Mouse (Mus musculus): Measurements from ENCODE around the gene Fam81a. TPM values are rescaled to one million over a fixed set of nuclear protein-coding genes. Genes with fewer than 3 reads are reported as not detected.

Fam81a gene
- total RNA-seq (2021): 100 to 1,000 TPM; 194 to 203 TPM
- long read RNA-seq, experiment 1, transcript Fam81a-201 (9 exons, 3,703 nt): major isoform, 110 of 162 reads
- long read RNA-seq, experiment 1, partial matches to known transcripts: 4 of 162 reads
- long read RNA-seq, experiment 1, other reads (novel, unspliced or antisense): 48 of 162 reads
- long read RNA-seq, experiment 2, transcript Fam81a-201 (9 exons, 3,703 nt): major isoform, 99 of 148 reads
- long read RNA-seq, experiment 2, partial matches to known transcripts: 6 of 148 reads
- long read RNA-seq, experiment 2, other reads (novel, unspliced or antisense): 43 of 148 reads

GRCm38 (mm10) chr9:70142460-70142859, at the start of gene Fam81a:
Gene Fam81a (minus strand): TSS chr9:70142560.
- no peak for DNase-seq (ENCODE audit: low spot score in 2 of 2)
- intact Hi-C loops (cut with DNase I): loop anchor here (5.0 kb wide), 1 partner anchor 65 kb away; the partner anchor contains the start of gene Myo1e

- DNase-seq (ENCODE audit: low spot score in 2 of 2): no peak
- intact Hi-C loops (cut with DNase I): no loop called here
Observed at GRCm38 (mm10) chr9:70182639-70183038, 40.3 kb upstream of the Fam81a start.

GRCm38 (mm10) chr9:70181719-70182118, 39.4 kb upstream of the Fam81a start:
- no peak for DNase-seq (ENCODE audit: low spot score in 2 of 2)
- intact Hi-C loops (cut with DNase I): no loop called here

GRCm38 (mm10) chr9:70176291-70176690, 33.9 kb upstream of the Fam81a start:
- intact Hi-C loops (cut with DNase I): no loop called here
- no peak for DNase-seq (ENCODE audit: low spot score in 2 of 2)

GRCm38 (mm10) chr9:70174896-70175295, 32.5 kb upstream of the Fam81a start:
- intact Hi-C loops (cut with DNase I): no loop called here
- no peak for DNase-seq (ENCODE audit: low spot score in 2 of 2)

GRCm38 (mm10) chr9:70174291-70174848, 32.0 kb upstream of the Fam81a start:
- intact Hi-C loops (cut with DNase I): no loop called here

GRCm38 (mm10) chr9:70168973-70169372, 26.6 kb upstream of the Fam81a start:
- intact Hi-C loops (cut with DNase I): no loop called here
- DNase-seq (ENCODE audit: low spot score in 2 of 2): no peak

More at GRCm38 (mm10) chr9:70174291-70174848, 32.0 kb upstream of the Fam81a start:
- no peak for DNase-seq (ENCODE audit: low spot score in 2 of 2)

GRCm38 (mm10) chr9:70160071-70160470, 17.7 kb upstream of the Fam81a start:
- DNase-seq (ENCODE audit: low spot score in 2 of 2): peak; percentile 61 to 75
- intact Hi-C loops (cut with DNase I): loop anchor here (1.0 kb wide), 1 partner anchor 19 kb away; no protein-coding TSS in a partner anchor

GRCm38 (mm10) chr9:70147618-70148017, 5.3 kb upstream of the Fam81a start:
- DNase-seq (ENCODE audit: low spot score in 2 of 2): no peak
- intact Hi-C loops (cut with DNase I): no loop called here

GRCm38 (mm10) chr9:70145426-70145825, 3.1 kb upstream of the Fam81a start:
- intact Hi-C loops (cut with DNase I): no loop called here
- DNase-seq (ENCODE audit: low spot score in 2 of 2): no peak

GRCm38 (mm10) chr9:70143326-70143725, 966 bp upstream of the Fam81a start:
- intact Hi-C loops (cut with DNase I): loop anchor here (5.0 kb wide), 1 partner anchor 64 kb away; the partner anchor contains the start of gene Myo1e
- DNase-seq (ENCODE audit: low spot score in 2 of 2): no peak

GRCm38 (mm10) chr9:70141885-70142326, 454 bp downstream of the Fam81a start:
- peak; percentile 31 to 36 for DNase-seq (ENCODE audit: low spot score in 2 of 2)
- intact Hi-C loops (cut with DNase I): loop anchor here (1.0 to 5.0 kb wide), 2 partner anchors 18 to 65 kb away; partner anchors contain the start of gene Myo1e

GRCm38 (mm10) chr9:70140871-70141796, 1.2 kb downstream of the Fam81a start:
- peak; percentile 91 to 92 for DNase-seq (ENCODE audit: low spot score in 2 of 2)
- intact Hi-C loops (cut with DNase I): loop anchor here (1.0 to 5.0 kb wide), 2 partner anchors 19 to 66 kb away; partner anchors contain the start of gene Myo1e

GRCm38 (mm10) chr9:70140340-70140739, 2.0 kb downstream of the Fam81a start:
- intact Hi-C loops (cut with DNase I): loop anchor here (5.0 kb wide), 1 partner anchor 67 kb away; the partner anchor contains the start of gene Myo1e
- peak; percentile 44 to 59 for DNase-seq (ENCODE audit: low spot score in 2 of 2)

GRCm38 (mm10) chr9:70139331-70139885, 3.0 kb downstream of the Fam81a start:
- no peak for DNase-seq (ENCODE audit: low spot score in 2 of 2)
- intact Hi-C loops (cut with DNase I): no loop called here

GRCm38 (mm10) chr9:70138511-70138910, 3.8 kb downstream of the Fam81a start:
- DNase-seq (ENCODE audit: low spot score in 2 of 2): no peak
- intact Hi-C loops (cut with DNase I): no loop called here

- intact Hi-C loops (cut with DNase I): no loop called here
- no peak for DNase-seq (ENCODE audit: low spot score in 2 of 2)
Observed at GRCm38 (mm10) chr9:70137991-70138390, 4.4 kb downstream of the Fam81a start.

- no peak for DNase-seq (ENCODE audit: low spot score in 2 of 2)
- intact Hi-C loops (cut with DNase I): no loop called here
Observed at GRCm38 (mm10) chr9:70135186-70135585, 7.2 kb downstream of the Fam81a start.

GRCm38 (mm10) chr9:70134716-70135115, 7.6 kb downstream of the Fam81a start:
- intact Hi-C loops (cut with DNase I): no loop called here
- DNase-seq (ENCODE audit: low spot score in 2 of 2): no peak
